Mouse (Mus musculus): ENCODE measurements around the gene Tmem140. TPM values are rescaled to one million over a fixed set of nuclear protein-coding genes. Genes with fewer than 3 reads are reported as not detected.
A peak's percentile ranks its signal among the peaks of the same experiment; 100 is the strongest.

Tmem140 gene
- polyA plus RNA-seq, 1 experiment: 22.3 TPM

DNA sequence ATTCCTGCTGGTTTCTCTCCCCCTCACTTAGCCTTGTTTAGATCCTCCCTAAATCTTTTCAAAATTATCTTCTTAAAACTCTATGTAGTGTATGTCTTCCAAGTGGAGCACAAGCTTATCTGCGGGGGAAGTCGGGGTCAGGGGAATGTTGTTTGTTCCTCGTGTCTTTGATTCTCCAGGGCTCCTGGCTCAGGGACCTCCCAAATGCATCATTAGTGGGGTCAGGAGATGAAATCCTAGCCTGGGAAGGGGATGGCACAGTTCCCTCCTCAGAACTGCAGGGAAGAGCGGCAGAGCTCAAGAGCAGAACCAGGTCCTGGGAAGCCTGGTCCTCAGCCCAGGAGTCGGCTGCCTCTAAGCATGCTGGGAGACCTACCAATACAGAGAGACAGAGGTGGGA, 2.3 kb downstream of the Tmem140 start:
- Histone ChIP-seq H3K27me3 (ENCODE audit: control insufficient read depth, insufficient read depth, low read length) (no peaks in the 10 kb centered on the region), H3K36me3 (ENCODE audit: control insufficient read depth, insufficient read depth, low read length) (no peaks in the 10 kb centered on the region), H3K4me1 (replicated peaks; ENCODE audit: control insufficient read depth, insufficient read depth, low read length) (peaks cover 44% of the 10 kb centered on the region), H3K27ac (ENCODE audit: control insufficient read depth, insufficient read depth, low read length) (no peak overlapping the region), H3K4me3 (ENCODE audit: control insufficient read depth, insufficient read depth, low read length) (no peak overlapping the region)
- WGBS: 90% methylated on average over 5 of the region's 5 CpGs
- no peak for TF ChIP-seq POLR2A (IDR thresholded peaks at IDR 0.05; ENCODE audit: control insufficient read depth, extremely low read depth, insufficient read depth, low read length, poor library complexity)
- no peak for TF ChIP-seq CTCF (IDR thresholded peaks at IDR 0.05; ENCODE audit: borderline replicate concordance, control insufficient read depth, extremely low read depth, insufficient read depth, low read length, poor library complexity)
- no peak for DNase-seq

GRCm38 (mm10) chr6:34865711-34866593, 3.0 kb downstream of the Tmem140 start:
- WGBS: 67% methylated on average over 7 of the region's 7 CpGs
- H3K27ac ChIP-seq (ENCODE audit: control insufficient read depth, insufficient read depth, low read length): no peak overlapping the region
- no peaks in the 10 kb centered on the region for H3K27me3 ChIP-seq (ENCODE audit: control insufficient read depth, insufficient read depth, low read length)
- H3K4me1 ChIP-seq (replicated peaks; ENCODE audit: control insufficient read depth, insufficient read depth, low read length): peaks cover 44% of the 10 kb centered on the region
- TF ChIP-seq POLR2A (IDR thresholded peaks at IDR 0.05; ENCODE audit: control insufficient read depth, extremely low read depth, insufficient read depth, low read length, poor library complexity): no peak
- TF ChIP-seq CTCF (IDR thresholded peaks at IDR 0.05; ENCODE audit: borderline replicate concordance, control insufficient read depth, extremely low read depth, insufficient read depth, low read length, poor library complexity): no peak
- DNase-seq: no peak
- no peaks in the 10 kb centered on the region for H3K36me3 ChIP-seq (ENCODE audit: control insufficient read depth, insufficient read depth, low read length)
- H3K4me3 ChIP-seq (ENCODE audit: control insufficient read depth, insufficient read depth, low read length): no peak overlapping the region

GRCm38 (mm10) chr6:34866786-34867185, 3.8 kb downstream of the Tmem140 start:
- Histone ChIP-seq H3K36me3 (ENCODE audit: control insufficient read depth, insufficient read depth, low read length) (no peaks in the 10 kb centered on the region), H3K4me1 (replicated peaks; ENCODE audit: control insufficient read depth, insufficient read depth, low read length) (peaks cover 38% of the 10 kb centered on the region), H3K27me3 (ENCODE audit: control insufficient read depth, insufficient read depth, low read length) (no peaks in the 10 kb centered on the region), H3K4me3 (ENCODE audit: control insufficient read depth, insufficient read depth, low read length) (no peak overlapping the region), H3K27ac (ENCODE audit: control insufficient read depth, insufficient read depth, low read length) (peak overlapping the region; percentile 19; the same call in 1 of the 2 replicates)
- 93% methylated on average over 8 of the region's 8 CpGs for WGBS
- no peak for DNase-seq
- no peak for TF ChIP-seq CTCF (IDR thresholded peaks at IDR 0.05; ENCODE audit: borderline replicate concordance, control insufficient read depth, extremely low read depth, insufficient read depth, low read length, poor library complexity)
- no peak for TF ChIP-seq POLR2A (IDR thresholded peaks at IDR 0.05; ENCODE audit: control insufficient read depth, extremely low read depth, insufficient read depth, low read length, poor library complexity)

- Histone ChIP-seq H3K4me3 (ENCODE audit: control insufficient read depth, insufficient read depth, low read length) (no peak overlapping the region), H3K4me1 (replicated peaks; ENCODE audit: control insufficient read depth, insufficient read depth, low read length) (peaks cover 35% of the 10 kb centered on the region), H3K36me3 (ENCODE audit: control insufficient read depth, insufficient read depth, low read length) (no peaks in the 10 kb centered on the region), H3K27ac (ENCODE audit: control insufficient read depth, insufficient read depth, low read length) (no peak overlapping the region), H3K27me3 (ENCODE audit: control insufficient read depth, insufficient read depth, low read length) (no peaks in the 10 kb centered on the region)
- TF ChIP-seq POLR2A (IDR thresholded peaks at IDR 0.05; ENCODE audit: control insufficient read depth, extremely low read depth, insufficient read depth, low read length, poor library complexity): no peak
- TF ChIP-seq CTCF (IDR thresholded peaks at IDR 0.05; ENCODE audit: borderline replicate concordance, control insufficient read depth, extremely low read depth, insufficient read depth, low read length, poor library complexity): no peak
- 77% methylated on average over 16 of the region's 16 CpGs for WGBS
- no peak for DNase-seq
Measured at GRCm38 (mm10) chr6:34867301-34867994, 4.5 kb downstream of the Tmem140 start.

DNA sequence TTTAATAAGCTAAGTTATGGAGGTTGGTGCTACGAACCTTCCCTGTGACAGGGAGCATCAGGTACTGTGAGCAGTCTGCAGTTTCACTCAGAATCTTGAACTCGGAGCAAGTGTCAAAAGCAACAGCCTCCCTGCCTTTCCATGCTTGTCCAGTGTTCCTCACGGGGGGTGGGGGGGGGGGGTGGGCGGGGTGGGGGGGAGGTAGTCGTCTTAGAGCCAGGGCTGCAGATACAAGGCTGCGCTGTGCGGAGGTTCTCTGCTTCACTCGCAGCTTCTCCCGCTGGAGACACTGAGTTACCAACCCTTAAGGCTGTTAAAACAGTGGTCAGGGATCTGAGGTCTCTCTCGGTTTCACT, 5.0 kb downstream of the Tmem140 start:
- no peak for TF ChIP-seq POLR2A (IDR thresholded peaks at IDR 0.05; ENCODE audit: control insufficient read depth, extremely low read depth, insufficient read depth, low read length, poor library complexity)
- TF ChIP-seq CTCF (IDR thresholded peaks at IDR 0.05; ENCODE audit: borderline replicate concordance, control insufficient read depth, extremely low read depth, insufficient read depth, low read length, poor library complexity): no peak
- 73% methylated on average over 10 of the region's 10 CpGs for WGBS
- Histone ChIP-seq H3K4me1 (replicated peaks; ENCODE audit: control insufficient read depth, insufficient read depth, low read length) (peaks cover 35% of the 10 kb centered on the region), H3K27me3 (ENCODE audit: control insufficient read depth, insufficient read depth, low read length) (no peaks in the 10 kb centered on the region), H3K27ac (ENCODE audit: control insufficient read depth, insufficient read depth, low read length) (no peak overlapping the region), H3K36me3 (ENCODE audit: control insufficient read depth, insufficient read depth, low read length) (no peaks in the 10 kb centered on the region), H3K4me3 (ENCODE audit: control insufficient read depth, insufficient read depth, low read length) (no peak overlapping the region)
- no peak for DNase-seq

GRCm38 (mm10) chr6:34868507-34869217, 5.7 kb downstream of the Tmem140 start:
- no peak for TF ChIP-seq CTCF (IDR thresholded peaks at IDR 0.05; ENCODE audit: borderline replicate concordance, control insufficient read depth, extremely low read depth, insufficient read depth, low read length, poor library complexity)
- no peak for TF ChIP-seq POLR2A (IDR thresholded peaks at IDR 0.05; ENCODE audit: control insufficient read depth, extremely low read depth, insufficient read depth, low read length, poor library complexity)
- Histone ChIP-seq H3K4me1 (replicated peaks; ENCODE audit: control insufficient read depth, insufficient read depth, low read length) (peaks cover 31% of the 10 kb centered on the region), H3K36me3 (ENCODE audit: control insufficient read depth, insufficient read depth, low read length) (no peaks in the 10 kb centered on the region), H3K27me3 (ENCODE audit: control insufficient read depth, insufficient read depth, low read length) (no peaks in the 10 kb centered on the region), H3K27ac (ENCODE audit: control insufficient read depth, insufficient read depth, low read length) (peak overlapping the region; percentile 2; the same call in 1 of the 2 replicates), H3K4me3 (ENCODE audit: control insufficient read depth, insufficient read depth, low read length) (no peak overlapping the region)
- DNase-seq: no peak
- WGBS: 77% methylated on average over 20 of the region's 20 CpGs
